Mouse (Mus musculus): ENCODE measurements around the gene Ajm1. TPM values are rescaled to one million over a fixed set of nuclear protein-coding genes. Genes with fewer than 3 reads are reported as not detected.

Ajm1 gene
- total and polyA plus RNA-seq, 2 experiments from 2014 or later = 22.1 to 30.9 TPM

GRCm38 (mm10) chr2:25574579-25575431, 6.8 kb downstream of the Ajm1 start, which contains the start of the genes Mamdc4 and Phpt1:
TSS of gene Mamdc4 (minus strand) at chr2:25574845.
TSS of gene Phpt1 (minus strand) at chr2:25575224.
- H3K27ac ChIP-seq (ENCODE audit: low read depth, low read length) = peak within 1 kb of the TSS; percentile 91
- no peak for TF ChIP-seq CTCF (IDR thresholded peaks at IDR 0.05)
- H3K9me3 ChIP-seq (ENCODE audit: low read length) = no peaks in the 10 kb centered on the region
- peak within 1 kb of the TSS; percentile 89 for H3K4me2 ChIP-seq (ENCODE audit: low read depth, low read length, poor library complexity, severe bottlenecking)
- H3K4me1 ChIP-seq (ENCODE audit: insufficient read depth, low read length) = peaks cover 14% of the 10 kb centered on the region
- H3K27me3 ChIP-seq (ENCODE audit: insufficient read depth, low read length) = peaks cover 29% of the 10 kb centered on the region
- H3K9ac ChIP-seq (replicated peaks; ENCODE audit: low read length, poor library complexity, severe bottlenecking) = peak within 1 kb of the TSS; percentile 66
- peak; percentile 99 for DNase-seq (ENCODE audit: low spot score)
- peak; percentile 97 for ATAC-seq (ENCODE audit: low FRiP score)
- under 1% methylated on average over 42 of the region's 45 CpGs for WGBS
- peak within 1 kb of the TSS; percentile 59 for H3K4me3 ChIP-seq (ENCODE audit: low read depth, low read length)
- peaks cover 41% of the 10 kb centered on the region for H3K36me3 ChIP-seq (ENCODE audit: insufficient read depth, low read length)

- no peak for DNase-seq (ENCODE audit: low spot score)
- 19% methylated on average over 11 of the region's 11 CpGs for WGBS
- peak overlapping the region; percentile 59 for H3K4me3 ChIP-seq (ENCODE audit: low read depth, low read length)
- peaks cover 38% of the 10 kb centered on the region for H3K36me3 ChIP-seq (ENCODE audit: insufficient read depth, low read length)
- H3K4me2 ChIP-seq (ENCODE audit: low read depth, low read length, poor library complexity, severe bottlenecking) = peak overlapping the region; percentile 89
- ATAC-seq (ENCODE audit: low FRiP score) = no peak
- TF ChIP-seq CTCF (IDR thresholded peaks at IDR 0.05) = no peak
- H3K4me1 ChIP-seq (ENCODE audit: insufficient read depth, low read length) = peaks cover 11% of the 10 kb centered on the region; the same call in 1 of the 2 replicates
- peaks cover 23% of the 10 kb centered on the region for H3K27me3 ChIP-seq (ENCODE audit: insufficient read depth, low read length)
- H3K27ac ChIP-seq (ENCODE audit: low read depth, low read length) = peak overlapping the region; percentile 91
- no peaks in the 10 kb centered on the region for H3K9me3 ChIP-seq (ENCODE audit: low read length)
- peak overlapping the region; percentile 66 for H3K9ac ChIP-seq (replicated peaks; ENCODE audit: low read length, poor library complexity, severe bottlenecking)
Observed at GRCm38 (mm10) chr2:25574136-25574535, 7.4 kb downstream of the Ajm1 start.

DNA sequence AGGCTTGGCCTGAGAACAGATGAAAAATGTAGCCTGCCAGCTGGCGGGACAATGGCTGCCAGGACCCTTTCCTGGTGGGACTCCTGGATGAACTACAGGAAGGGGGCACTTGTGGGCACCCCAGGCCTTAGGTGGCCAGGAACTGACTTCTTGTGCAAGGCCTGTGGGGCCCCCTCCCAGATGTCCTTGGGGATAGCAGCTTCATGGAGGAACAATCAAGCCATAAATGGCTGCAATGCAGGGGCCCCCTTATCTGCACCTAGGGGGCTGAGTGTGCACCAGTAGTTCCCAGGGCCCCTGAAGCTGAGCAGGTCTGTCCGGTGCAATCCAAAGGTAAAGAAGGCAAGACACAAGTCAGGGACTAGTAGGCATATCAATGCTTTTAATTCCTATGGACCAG, 8.5 kb downstream of the Ajm1 start:
- H3K4me3 ChIP-seq (ENCODE audit: low read depth, low read length) = no peak overlapping the region
- H3K27ac ChIP-seq (ENCODE audit: low read depth, low read length) = no peak overlapping the region
- ATAC-seq (ENCODE audit: low FRiP score) (no peak), DNase-seq (ENCODE audit: low spot score) (no peak)
- TF ChIP-seq CTCF (IDR thresholded peaks at IDR 0.05) = no peak
- 95% methylated on average over 2 of the region's 2 CpGs for WGBS
- no peaks in the 10 kb centered on the region for H3K9me3 ChIP-seq (ENCODE audit: low read length)
- H3K4me1 ChIP-seq (ENCODE audit: insufficient read depth, low read length) = peaks cover 11% of the 10 kb centered on the region; the same call in 1 of the 2 replicates
- H3K9ac ChIP-seq (replicated peaks; ENCODE audit: low read length, poor library complexity, severe bottlenecking) = no peak overlapping the region; the same call in 1 of the 2 replicates
- H3K27me3 ChIP-seq (ENCODE audit: insufficient read depth, low read length) = peaks cover 12% of the 10 kb centered on the region
- H3K4me2 ChIP-seq (ENCODE audit: low read depth, low read length, poor library complexity, severe bottlenecking) = peak overlapping the region; percentile 89; the same call in 1 of the 2 replicates
- peaks cover 34% of the 10 kb centered on the region; the same call in 1 of the 2 replicates for H3K36me3 ChIP-seq (ENCODE audit: insufficient read depth, low read length)

DNA sequence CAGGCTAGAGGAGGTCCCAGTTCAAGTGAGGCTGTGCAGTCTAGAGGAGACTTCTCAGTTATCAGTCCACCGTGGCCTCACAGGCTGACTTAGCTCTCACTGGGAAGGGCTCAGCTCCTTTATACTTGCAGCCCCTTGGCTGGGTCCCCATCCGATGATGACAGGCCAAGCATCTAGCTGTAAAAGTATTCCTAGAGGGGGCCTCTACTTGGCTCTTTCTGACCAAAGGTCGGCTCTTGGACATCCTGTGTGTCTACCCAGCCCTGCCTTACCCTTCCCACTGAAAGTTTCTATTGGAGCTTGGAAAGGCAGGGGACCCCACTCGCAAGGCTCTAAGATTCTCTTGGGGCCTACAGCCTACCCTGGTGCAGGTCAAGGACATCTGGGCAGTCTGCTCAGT, 10.3 kb downstream of the Ajm1 start:
- no peaks in the 10 kb centered on the region for H3K9me3 ChIP-seq (ENCODE audit: low read length)
- H3K9ac ChIP-seq (replicated peaks; ENCODE audit: low read length, poor library complexity, severe bottlenecking) = no peak overlapping the region
- H3K27ac ChIP-seq (ENCODE audit: low read depth, low read length) = no peak overlapping the region
- peaks cover 11% of the 10 kb centered on the region; the same call in 1 of the 2 replicates for H3K4me1 ChIP-seq (ENCODE audit: insufficient read depth, low read length)
- H3K27me3 ChIP-seq (ENCODE audit: insufficient read depth, low read length) = no peaks in the 10 kb centered on the region; the same call in 1 of the 2 replicates
- TF ChIP-seq CTCF (IDR thresholded peaks at IDR 0.05) = no peak
- 89% methylated on average over 4 of the region's 4 CpGs for WGBS
- H3K36me3 ChIP-seq (ENCODE audit: insufficient read depth, low read length) = peaks cover 22% of the 10 kb centered on the region; the same call in 1 of the 2 replicates
- no peak overlapping the region for H3K4me2 ChIP-seq (ENCODE audit: low read depth, low read length, poor library complexity, severe bottlenecking)
- ATAC-seq (ENCODE audit: low FRiP score) (no peak), DNase-seq (ENCODE audit: low spot score) (no peak)
- H3K4me3 ChIP-seq (ENCODE audit: low read depth, low read length) = no peak overlapping the region

GRCm38 (mm10) chr2:25569323-25569722, 12.2 kb downstream of the Ajm1 start:
- H3K4me1 ChIP-seq (ENCODE audit: insufficient read depth, low read length) = 0 out of 2 replicates have a peak, but pooled peaks cover 7% of the 10 kb centered on the region
- H3K36me3 ChIP-seq (ENCODE audit: insufficient read depth, low read length) = peaks cover 31% of the 10 kb centered on the region
- TF ChIP-seq CTCF (IDR thresholded peaks at IDR 0.05) = no peak
- H3K9me3 ChIP-seq (ENCODE audit: low read length) = no peaks in the 10 kb centered on the region
- no peak overlapping the region for H3K4me3 ChIP-seq (ENCODE audit: low read depth, low read length)
- H3K27me3 ChIP-seq (ENCODE audit: insufficient read depth, low read length) = no peaks in the 10 kb centered on the region
- DNase-seq (ENCODE audit: low spot score) (no peak), ATAC-seq (ENCODE audit: low FRiP score) (no peak)
- 93% methylated on average over 3 of the region's 3 CpGs for WGBS
- H3K4me2 ChIP-seq (ENCODE audit: low read depth, low read length, poor library complexity, severe bottlenecking) = no peak overlapping the region
- no peak overlapping the region for H3K27ac ChIP-seq (ENCODE audit: low read depth, low read length)
- no peak overlapping the region for H3K9ac ChIP-seq (replicated peaks; ENCODE audit: low read length, poor library complexity, severe bottlenecking)

Measured in midbrain, postnatal 0 days (tissue).